Mouse (Mus musculus): ENCODE measurements around the gene Tmem33.
A peak's percentile ranks its signal among the peaks of the same experiment; 100 is the strongest.

The Tmem33 gene

GRCm38 (mm10) chr5:67258473-67258872 is 1.9 kb upstream of the Tmem33 start:
- DNase-seq: no peak

DNA sequence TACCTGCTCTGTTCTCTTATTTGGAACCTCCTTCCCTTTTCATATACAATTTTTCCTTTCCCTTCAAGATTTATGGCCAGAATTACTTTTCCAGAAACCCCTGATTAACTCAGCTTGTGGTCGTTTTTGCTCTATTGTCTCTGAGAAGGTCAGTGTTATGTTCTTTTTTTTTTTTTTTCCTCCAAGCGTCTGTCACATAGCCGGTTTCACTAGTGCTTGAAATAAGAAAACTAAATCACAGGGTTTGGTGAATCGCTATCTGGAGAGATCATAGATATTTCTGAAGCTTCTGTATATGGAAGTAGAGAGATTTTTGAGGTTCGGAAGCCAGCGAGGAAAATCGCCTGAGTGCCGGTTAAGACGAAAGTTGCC is 220 bp upstream of the Tmem33 start:
- no peak for DNase-seq

- no peak for DNase-seq
These were observed 2.6 kb downstream of the Tmem33 start for GRCm38 (mm10) chr5:67262964-67263363.

- DNase-seq: peak; percentile 15
These were observed 5.7 kb downstream of the Tmem33 start for GRCm38 (mm10) chr5:67266106-67266505.

DNA sequence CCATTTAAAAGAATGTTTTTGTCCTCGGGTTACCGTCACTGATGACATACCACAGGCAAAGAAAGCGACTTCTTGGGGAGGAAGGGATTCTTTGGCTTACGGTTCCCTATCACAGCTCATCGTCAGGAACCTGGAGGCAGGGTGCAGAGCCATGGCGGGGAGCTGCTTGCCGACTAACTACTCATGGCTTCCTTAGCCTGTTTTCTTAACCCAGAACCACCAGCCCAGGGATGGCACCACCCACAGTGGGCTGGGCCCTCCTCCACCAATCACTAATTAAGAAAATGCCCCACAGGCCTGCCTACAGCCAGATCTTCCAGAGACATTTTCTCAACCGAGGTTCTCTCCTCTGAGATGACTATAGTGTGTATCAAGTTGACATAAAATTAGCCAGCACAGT is 8.9 kb downstream of the Tmem33 start:
- no peak for DNase-seq

GRCm38 (mm10) chr5:67279407-67279806 is 19.0 kb downstream of the Tmem33 start:
- DNase-seq: no peak

- no peak for DNase-seq
These were observed 19.5 kb downstream of the Tmem33 start for GRCm38 (mm10) chr5:67279840-67280239.

- no peak for DNase-seq
These were observed 20.0 kb downstream of the Tmem33 start for GRCm38 (mm10) chr5:67280400-67280799.

DNA sequence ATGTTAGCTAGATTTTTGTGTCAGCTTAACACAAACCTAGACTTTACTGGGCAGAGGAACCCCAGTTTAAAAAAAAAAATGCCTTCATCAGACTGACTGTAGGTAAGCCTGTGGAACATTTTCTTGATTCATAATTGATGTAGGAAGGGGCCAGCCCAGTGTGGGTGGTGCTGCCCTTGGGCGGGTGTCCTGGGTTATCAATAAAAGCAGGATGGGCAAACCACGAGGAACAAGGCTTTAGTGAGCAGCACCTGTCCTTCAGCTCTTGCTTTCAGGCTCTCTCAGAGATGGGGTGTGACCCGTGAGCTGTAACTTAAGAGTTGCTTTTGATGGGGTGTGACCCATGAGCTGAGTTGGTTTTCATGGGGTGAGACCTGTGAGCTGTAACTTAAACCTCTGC is 34.7 kb downstream of the Tmem33 start:
- no peak for DNase-seq

DNA sequence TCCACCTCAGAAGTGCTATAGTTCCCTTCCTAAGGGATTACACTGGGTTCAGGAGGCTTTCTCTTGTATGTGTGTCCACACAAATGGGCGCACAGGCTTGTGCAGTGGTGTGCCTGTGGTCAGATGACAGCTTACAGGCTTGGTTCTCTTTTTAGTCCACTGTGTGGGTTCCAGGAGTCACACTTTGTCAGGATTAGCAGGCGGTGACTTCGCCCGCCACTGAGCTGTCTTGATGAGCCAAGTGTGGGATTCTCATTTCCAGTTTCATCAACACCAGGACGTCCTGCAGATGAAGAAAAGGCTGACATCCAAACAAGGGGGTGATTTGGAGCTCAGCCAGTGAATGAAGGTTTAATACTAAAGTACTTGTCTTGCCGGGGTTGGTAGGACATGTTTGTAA is 35.3 kb downstream of the Tmem33 start:
- DNase-seq: no peak

DNA sequence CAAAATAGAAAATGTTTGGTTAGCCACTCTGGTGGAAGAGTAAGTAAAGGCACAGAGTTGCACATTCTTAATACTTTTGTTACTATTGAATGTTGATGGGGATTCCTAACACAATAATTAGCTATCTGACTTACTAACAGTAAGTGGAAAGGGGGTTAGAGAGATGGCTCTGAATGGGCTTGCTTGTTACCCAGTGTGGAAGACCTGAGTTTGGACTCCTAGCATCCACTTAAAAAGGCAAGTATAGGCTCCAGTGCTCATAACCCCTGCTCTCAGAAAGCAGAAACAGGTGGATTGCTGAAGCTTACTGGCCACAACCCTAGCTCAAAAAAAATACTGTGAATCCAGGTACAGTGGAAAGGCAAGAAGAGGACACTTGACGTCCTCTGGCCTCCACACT is 35.8 kb downstream of the Tmem33 start:
- no peak for DNase-seq

GRCm38 (mm10) chr5:67297026-67297813 is 36.9 kb downstream of the Tmem33 start:
- DNase-seq: no peak

- DNase-seq: no peak
These were observed 39.6 kb downstream of the Tmem33 start for GRCm38 (mm10) chr5:67299847-67300412.

- no peak for DNase-seq
These were observed 40.7 kb downstream of the Tmem33 start for GRCm38 (mm10) chr5:67300926-67301597.

DNA sequence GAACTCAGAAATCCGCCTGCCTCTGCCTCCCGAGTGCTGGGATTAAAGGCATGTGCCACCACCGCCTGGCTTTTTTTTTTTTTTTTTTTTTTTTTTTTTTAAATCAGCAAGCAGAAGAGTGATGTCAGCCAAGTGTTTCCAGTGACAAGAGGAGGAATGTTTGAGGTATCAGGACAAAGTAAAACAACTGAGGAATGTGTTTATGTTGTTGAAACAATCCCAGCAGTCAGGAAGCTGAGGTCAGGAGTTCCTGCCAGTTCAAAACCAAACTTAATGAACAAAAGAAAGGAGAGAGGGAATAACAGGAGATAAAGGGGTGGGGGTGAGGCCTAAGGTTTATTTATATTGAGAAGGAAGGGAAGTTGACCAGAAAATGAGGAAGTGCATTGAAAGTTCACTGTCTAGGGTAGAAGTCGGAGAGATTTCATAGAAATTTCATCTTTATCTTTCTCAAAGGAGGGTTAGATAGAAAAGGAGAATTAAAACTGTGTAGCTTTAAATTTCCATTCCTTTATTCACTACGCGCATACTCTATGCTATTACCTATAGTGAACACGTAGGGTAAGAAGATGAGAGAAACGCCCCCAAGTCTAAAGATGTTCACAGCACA is 41.5 kb downstream of the Tmem33 start:
- no peak for DNase-seq

GRCm38 (mm10) chr5:67303816-67304215 is 43.5 kb downstream of the Tmem33 start:
- DNase-seq: no peak

- peak; percentile 92 for DNase-seq
These were observed 46.5 kb downstream of the Tmem33 start, which contains the start of gene Slc30a9 for GRCm38 (mm10) chr5:67306698-67307521. Gene Slc30a9, plus strand, starts transcription at chr5:67306955.

DNA sequence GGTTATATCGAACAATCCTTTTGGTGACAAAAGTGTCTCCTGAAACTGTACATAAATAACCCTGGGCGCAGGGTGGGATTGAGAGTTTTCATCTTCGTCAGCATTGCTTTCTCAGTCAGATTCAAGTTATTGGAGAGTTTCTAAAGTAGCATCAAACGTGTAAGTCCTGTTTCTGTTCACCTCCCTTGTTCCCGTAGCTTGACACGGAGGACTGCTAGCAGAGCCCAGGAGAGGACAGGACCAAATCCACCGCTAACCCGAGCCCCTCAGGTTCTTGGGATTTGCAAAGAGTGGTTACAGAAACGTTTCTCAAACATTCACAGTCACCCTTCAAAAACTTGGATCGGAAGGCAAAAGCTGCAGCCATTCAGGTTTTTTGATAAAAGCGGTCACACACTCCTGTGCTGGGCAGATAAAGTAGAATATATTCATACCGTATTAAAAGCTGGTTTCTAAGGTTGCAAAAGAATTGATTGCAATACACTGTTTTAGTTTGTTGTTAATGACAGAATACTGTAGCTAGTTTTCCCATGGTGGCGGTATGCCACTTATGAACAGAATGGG is 47.4 kb downstream of the Tmem33 start:
- DNase-seq: peak; percentile 6

DNA sequence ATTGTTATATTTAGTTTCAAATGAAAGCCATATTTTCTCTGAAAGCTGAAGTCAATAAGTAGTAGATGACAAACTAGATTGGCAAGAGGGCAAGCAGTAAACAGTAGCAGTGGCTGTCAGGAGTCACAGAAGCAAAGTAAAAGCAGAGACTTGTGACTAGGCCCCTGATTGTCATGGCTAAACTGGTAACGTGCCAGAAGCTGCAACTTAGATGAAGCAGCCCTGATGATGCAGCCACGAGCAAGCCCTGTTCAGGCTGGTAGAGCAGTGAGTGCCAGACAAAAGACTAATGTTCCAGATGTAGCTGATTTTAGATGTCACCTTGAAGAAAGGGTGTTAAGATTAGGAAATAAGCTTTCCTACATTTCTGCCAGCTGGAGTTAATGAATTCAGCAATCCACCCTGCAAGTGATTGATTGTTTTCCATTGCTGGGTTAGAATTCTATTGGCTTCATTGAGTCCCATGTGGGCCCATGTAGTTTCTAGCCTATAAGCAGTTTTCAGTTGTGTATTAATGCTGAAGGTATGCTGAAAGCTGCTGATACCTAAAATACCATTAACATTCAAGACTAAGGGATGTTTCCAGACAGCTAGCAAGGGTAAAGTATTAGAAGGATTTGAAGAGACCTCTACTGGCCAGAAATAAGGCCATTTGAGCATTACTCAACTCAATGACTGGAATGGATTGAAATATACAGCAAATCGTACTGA is 51.6 kb downstream of the Tmem33 start:
- DNase-seq: no peak

DNA sequence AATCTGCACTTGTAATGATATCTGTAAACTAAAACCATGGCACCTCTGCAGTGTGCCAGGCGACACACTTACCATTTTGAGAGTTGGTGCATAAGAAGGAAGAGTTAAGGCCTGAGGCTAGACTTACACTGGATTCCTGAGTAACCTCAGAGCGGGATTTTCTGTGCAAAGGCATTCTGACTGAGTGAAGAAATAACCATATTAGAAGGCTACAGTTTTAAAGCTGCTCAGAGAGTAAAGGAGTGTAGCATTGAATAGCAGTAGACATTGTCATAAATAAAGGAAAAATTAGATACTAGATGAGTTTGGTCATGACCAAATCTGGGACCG is 52.1 kb downstream of the Tmem33 start:
- no peak for DNase-seq

GRCm38 (mm10) chr5:67321656-67322268 is 61.4 kb downstream of the Tmem33 start:
- DNase-seq: peak; percentile 2
